Mouse (Mus musculus): ENCODE measurements at regions not wholly inside any gene's neighbourhood (a gene's known extent, or its start where the extent isn't known, plus 50 kb on each side); places are given as distances from the start of the nearest gene placed in this dataset.

DNA sequence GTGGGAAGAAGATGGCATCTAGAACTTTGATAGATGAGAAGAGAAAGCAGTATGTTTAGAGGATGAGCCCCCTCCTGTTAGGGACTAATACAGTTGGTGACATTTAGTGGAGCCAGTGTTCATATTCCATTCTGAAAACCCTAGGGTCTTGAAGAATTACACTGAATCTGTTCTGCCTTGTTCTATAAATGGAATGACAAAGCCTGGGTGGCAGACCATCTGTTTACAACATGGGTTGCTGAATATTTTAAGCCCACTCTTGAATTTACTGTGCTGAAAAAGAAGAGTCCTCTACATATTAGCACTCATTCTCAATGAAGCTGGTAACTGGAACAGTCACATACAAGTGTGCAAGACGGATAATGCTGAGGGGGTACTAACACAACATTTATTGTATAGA is 704.6 kb downstream of the Robo2 start:
- no peak for DNase-seq (ENCODE audit: low spot score)
- H3K4me1 ChIP-seq (replicated peaks; ENCODE audit: control insufficient read depth, insufficient read depth, low read length), result no peaks in the 10 kb centered on the region

DNA sequence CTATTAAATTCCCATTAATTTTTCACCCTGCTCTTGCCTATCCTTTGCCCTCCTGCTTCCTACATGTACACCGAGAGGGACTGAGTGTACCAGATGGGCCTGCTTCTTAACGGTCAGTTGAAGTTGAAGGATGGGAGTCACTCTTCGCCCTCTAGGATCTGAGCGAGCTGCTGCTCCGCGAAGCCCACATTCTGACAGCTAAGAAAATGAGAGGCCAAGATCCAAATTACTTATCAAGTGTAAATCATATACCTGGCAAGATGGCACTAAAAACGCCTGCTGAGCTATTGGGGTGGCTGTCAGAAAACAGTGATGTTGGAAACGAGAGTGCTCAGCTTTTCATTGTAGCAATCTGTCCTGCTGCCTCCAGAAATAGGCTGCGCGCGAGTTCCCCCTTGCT is 722.4 kb downstream of the Robo2 start:
- WGBS, result 74% methylated on average over 11 of the region's 11 CpGs
- no peaks in the 10 kb centered on the region for H3K9me3 ChIP-seq (ENCODE audit: control insufficient read depth, low read length)
- H3K4me2 ChIP-seq (replicated peaks; ENCODE audit: low read depth, low read length), result no peak overlapping the region
- ATAC-seq (ENCODE audit: low FRiP score) (no peak), DNase-seq (ENCODE audit: low spot score) (no peak)
- H3K4me1 ChIP-seq (replicated peaks; ENCODE audit: control insufficient read depth, insufficient read depth, low read length), result no peaks in the 10 kb centered on the region
- H3K36me3 ChIP-seq (ENCODE audit: control insufficient read depth, insufficient read depth, low read length), result no peaks in the 10 kb centered on the region
- no peak overlapping the region for H3K9ac ChIP-seq (ENCODE audit: low read depth, low read length)
- H3K27ac ChIP-seq (ENCODE audit: low read depth, low read length), result no peak overlapping the region
- no peaks in the 10 kb centered on the region for H3K27me3 ChIP-seq (ENCODE audit: control insufficient read depth, insufficient read depth, low read length)
- no peak overlapping the region for H3K4me3 ChIP-seq (ENCODE audit: low read depth, low read length)

More for the DNA sequence above, 704.6 kb downstream of the Robo2 start:
- ATAC-seq (ENCODE audit: low FRiP score), result no peak
- Histone ChIP-seq H3K27ac (ENCODE audit: low read depth, low read length) (no peak overlapping the region), H3K27me3 (ENCODE audit: control insufficient read depth, insufficient read depth, low read length) (no peaks in the 10 kb centered on the region), H3K4me3 (ENCODE audit: low read depth, low read length) (no peak overlapping the region), H3K36me3 (ENCODE audit: control insufficient read depth, insufficient read depth, low read length) (no peaks in the 10 kb centered on the region), H3K9ac (ENCODE audit: low read depth, low read length) (no peak overlapping the region), H3K4me2 (replicated peaks; ENCODE audit: low read depth, low read length) (no peak overlapping the region), H3K9me3 (ENCODE audit: control insufficient read depth, low read length) (no peaks in the 10 kb centered on the region)
- WGBS, result 91% methylated on average over 1 of the region's 1 CpGs

DNA sequence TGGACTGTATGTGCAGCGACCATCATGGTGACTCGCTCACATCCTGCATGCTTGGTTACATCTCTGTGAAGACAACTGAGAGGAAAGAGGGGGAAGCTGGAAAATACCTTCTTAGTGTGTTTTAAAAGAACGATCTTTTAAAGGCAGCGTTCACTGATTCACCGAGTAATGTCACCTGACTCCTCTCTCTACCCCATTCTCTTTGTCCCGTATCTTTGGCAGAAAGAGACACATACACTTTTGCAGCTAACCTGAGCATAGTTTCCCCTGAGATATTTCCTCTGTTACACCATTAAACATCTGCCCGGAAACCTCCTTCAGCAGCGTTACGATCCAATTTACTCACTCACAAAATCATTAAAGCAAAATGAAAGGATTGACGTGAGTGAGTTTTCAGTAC is 731.8 kb downstream of the Robo2 start:
- Histone ChIP-seq H3K27ac (ENCODE audit: low read depth, low read length) (no peak overlapping the region), H3K27me3 (ENCODE audit: control insufficient read depth, insufficient read depth, low read length) (no peaks in the 10 kb centered on the region), H3K4me1 (replicated peaks; ENCODE audit: control insufficient read depth, insufficient read depth, low read length) (no peaks in the 10 kb centered on the region), H3K9me3 (ENCODE audit: control insufficient read depth, low read length) (no peaks in the 10 kb centered on the region), H3K9ac (ENCODE audit: low read depth, low read length) (no peak overlapping the region), H3K4me3 (ENCODE audit: low read depth, low read length) (no peak overlapping the region), H3K36me3 (ENCODE audit: control insufficient read depth, insufficient read depth, low read length) (no peaks in the 10 kb centered on the region), H3K4me2 (replicated peaks; ENCODE audit: low read depth, low read length) (no peak overlapping the region)
- 81% methylated on average over 10 of the region's 10 CpGs for WGBS
- DNase-seq (ENCODE audit: low spot score), result no peak
- no peak for ATAC-seq (ENCODE audit: low FRiP score)

DNA sequence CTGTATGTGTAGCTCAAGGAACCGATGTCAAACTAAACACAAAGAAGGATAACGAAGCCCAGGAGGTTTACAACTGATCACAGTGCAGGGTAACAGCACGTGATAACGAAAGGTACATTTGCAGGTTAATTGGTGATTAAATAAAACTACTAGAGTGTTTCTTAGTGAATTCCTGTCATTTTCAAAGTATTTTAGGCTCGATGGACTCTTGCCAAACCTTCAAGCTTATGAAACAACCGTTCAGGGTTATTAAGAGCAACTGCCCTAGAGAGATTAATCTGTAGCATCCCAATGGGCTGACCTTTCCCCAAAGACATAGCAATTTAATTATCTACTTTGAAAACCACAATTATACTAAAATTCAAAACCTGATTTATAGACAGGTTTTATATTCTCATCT is 741.1 kb downstream of the Robo2 start:
- 81% methylated on average over 6 of the region's 6 CpGs for WGBS
- Histone ChIP-seq H3K4me1 (replicated peaks; ENCODE audit: control insufficient read depth, insufficient read depth, low read length) (no peaks in the 10 kb centered on the region), H3K9ac (ENCODE audit: low read depth, low read length) (no peak overlapping the region), H3K27me3 (ENCODE audit: control insufficient read depth, insufficient read depth, low read length) (no peaks in the 10 kb centered on the region), H3K4me2 (replicated peaks; ENCODE audit: low read depth, low read length) (no peak overlapping the region), H3K27ac (ENCODE audit: low read depth, low read length) (no peak overlapping the region), H3K36me3 (ENCODE audit: control insufficient read depth, insufficient read depth, low read length) (no peaks in the 10 kb centered on the region), H3K9me3 (ENCODE audit: control insufficient read depth, low read length) (no peaks in the 10 kb centered on the region), H3K4me3 (ENCODE audit: low read depth, low read length) (no peak overlapping the region)
- ATAC-seq (ENCODE audit: low FRiP score) (no peak), DNase-seq (ENCODE audit: low spot score) (no peak)

DNA sequence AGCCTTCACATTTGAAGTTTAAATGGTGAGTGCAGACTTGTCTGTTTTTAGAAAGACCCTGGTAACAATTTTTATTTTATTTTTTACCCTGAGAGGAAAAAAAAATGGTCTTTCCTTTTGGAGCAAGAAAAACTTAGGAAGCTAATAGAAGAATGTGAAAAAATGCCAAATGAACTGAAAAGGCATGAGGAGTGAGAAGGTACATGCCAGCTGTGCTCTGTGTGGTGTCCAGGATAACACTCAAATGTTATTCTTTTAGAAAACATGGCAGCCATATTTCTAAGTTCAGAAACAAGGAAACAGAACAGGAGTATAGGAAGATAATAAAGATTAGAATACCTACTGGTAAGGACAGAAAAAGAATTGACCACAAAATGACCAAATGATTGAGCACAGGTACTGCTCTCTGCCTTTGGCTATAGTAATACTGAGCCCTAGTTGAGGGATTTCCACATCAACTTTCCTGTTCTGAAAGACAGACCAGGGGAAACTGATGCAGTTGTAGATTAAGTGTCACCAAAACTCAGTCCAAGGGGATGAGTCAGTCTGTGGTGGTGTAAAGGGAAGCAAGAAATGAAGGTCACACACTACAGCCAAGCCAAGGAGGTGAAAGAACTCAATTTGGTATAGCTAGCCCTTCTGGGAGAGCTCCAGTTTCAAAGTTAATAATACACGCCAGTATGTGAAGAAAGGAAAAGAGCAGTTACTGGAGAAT is 758.5 kb downstream of the Robo2 start:
- no peaks in the 10 kb centered on the region for H3K4me1 ChIP-seq (replicated peaks; ENCODE audit: control insufficient read depth, insufficient read depth, low read length)
- DNase-seq (ENCODE audit: low spot score) (no peak), ATAC-seq (ENCODE audit: low FRiP score) (no peak)
- no peaks in the 10 kb centered on the region for H3K36me3 ChIP-seq (ENCODE audit: control insufficient read depth, insufficient read depth, low read length)
- no peak overlapping the region for H3K4me2 ChIP-seq (replicated peaks; ENCODE audit: low read depth, low read length)
- 82% methylated on average over 1 of the region's 1 CpGs for WGBS
- no peaks in the 10 kb centered on the region for H3K27me3 ChIP-seq (ENCODE audit: control insufficient read depth, insufficient read depth, low read length)
- H3K27ac ChIP-seq (ENCODE audit: low read depth, low read length), result no peak overlapping the region
- no peak overlapping the region for H3K4me3 ChIP-seq (ENCODE audit: low read depth, low read length)
- no peak overlapping the region for H3K9ac ChIP-seq (ENCODE audit: low read depth, low read length)
- no peaks in the 10 kb centered on the region for H3K9me3 ChIP-seq (ENCODE audit: control insufficient read depth, low read length)

DNA sequence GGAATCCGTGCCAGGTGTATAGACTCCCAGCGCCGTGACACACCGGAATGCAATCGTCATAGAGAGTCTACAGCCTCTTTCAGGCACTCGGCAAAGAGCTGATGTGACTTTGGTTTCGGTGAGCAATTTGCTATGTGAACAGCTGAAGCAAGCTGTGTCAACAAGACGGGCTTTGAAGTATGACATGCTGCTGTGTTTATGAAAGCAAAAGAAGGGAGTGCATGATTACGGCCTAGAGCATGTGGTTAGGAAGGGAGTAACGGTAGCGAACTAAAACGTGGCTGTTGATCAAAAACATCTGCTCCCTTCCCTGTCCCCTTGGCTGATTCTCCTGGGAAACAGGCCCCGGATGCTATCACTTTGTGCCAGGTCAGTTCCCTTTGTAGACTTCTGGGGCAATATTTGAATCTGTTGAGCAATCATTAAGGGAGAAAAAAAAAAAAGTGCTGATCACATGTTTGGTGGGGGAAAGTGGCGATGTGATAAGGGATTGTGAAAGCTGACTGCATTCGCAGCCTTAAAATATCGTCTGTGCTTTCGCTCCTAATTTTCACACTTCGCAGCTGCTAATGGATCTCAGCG is 764.3 kb downstream of the Robo2 start:
- H3K9ac ChIP-seq (ENCODE audit: low read depth, low read length), result no peak overlapping the region
- 56% methylated on average over 19 of the region's 19 CpGs for WGBS
- H3K9me3 ChIP-seq (ENCODE audit: control insufficient read depth, low read length), result no peaks in the 10 kb centered on the region
- no peaks in the 10 kb centered on the region for H3K27me3 ChIP-seq (ENCODE audit: control insufficient read depth, insufficient read depth, low read length)
- H3K4me2 ChIP-seq (replicated peaks; ENCODE audit: low read depth, low read length), result no peak overlapping the region
- H3K36me3 ChIP-seq (ENCODE audit: control insufficient read depth, insufficient read depth, low read length), result no peaks in the 10 kb centered on the region
- H3K4me1 ChIP-seq (replicated peaks; ENCODE audit: control insufficient read depth, insufficient read depth, low read length), result no peaks in the 10 kb centered on the region
- DNase-seq (ENCODE audit: low spot score) (peak; percentile 30), ATAC-seq (ENCODE audit: low FRiP score) (no peak; the same call in 1 of the 2 replicates)
- H3K27ac ChIP-seq (ENCODE audit: low read depth, low read length), result no peak overlapping the region
- H3K4me3 ChIP-seq (ENCODE audit: low read depth, low read length), result no peak overlapping the region

DNA sequence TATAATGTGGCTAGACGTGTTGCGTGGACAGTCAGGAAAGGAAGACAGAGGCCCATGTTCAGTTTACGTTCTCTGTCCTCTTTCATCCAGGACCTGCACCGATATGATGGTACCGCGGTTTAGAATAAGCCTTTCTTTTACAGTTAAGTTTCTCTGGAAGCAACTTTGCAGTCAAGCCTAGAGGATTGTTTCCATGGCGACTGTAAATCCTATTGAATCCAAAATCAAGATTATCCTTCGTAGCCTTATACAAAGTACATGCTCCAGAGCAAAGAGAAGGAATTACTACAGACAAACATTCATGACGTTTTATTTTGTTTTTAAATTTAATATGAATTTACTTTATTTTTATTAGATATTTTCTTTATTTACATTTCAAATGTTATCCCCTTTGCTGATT is 798.6 kb downstream of the Robo2 start:
- DNase-seq (ENCODE audit: low spot score) (no peak), ATAC-seq (ENCODE audit: low FRiP score) (no peak)
- no peak overlapping the region for H3K9ac ChIP-seq (ENCODE audit: low read depth, low read length)
- H3K36me3 ChIP-seq (ENCODE audit: control insufficient read depth, insufficient read depth, low read length), result no peaks in the 10 kb centered on the region
- no peak overlapping the region for H3K27ac ChIP-seq (ENCODE audit: low read depth, low read length)
- H3K4me1 ChIP-seq (replicated peaks; ENCODE audit: control insufficient read depth, insufficient read depth, low read length), result no peaks in the 10 kb centered on the region
- H3K9me3 ChIP-seq (ENCODE audit: control insufficient read depth, low read length), result no peaks in the 10 kb centered on the region
- no peak overlapping the region for H3K4me2 ChIP-seq (replicated peaks; ENCODE audit: low read depth, low read length)
- H3K27me3 ChIP-seq (ENCODE audit: control insufficient read depth, insufficient read depth, low read length), result no peaks in the 10 kb centered on the region
- 91% methylated on average over 9 of the region's 9 CpGs for WGBS
- no peak overlapping the region for H3K4me3 ChIP-seq (ENCODE audit: low read depth, low read length)

DNA sequence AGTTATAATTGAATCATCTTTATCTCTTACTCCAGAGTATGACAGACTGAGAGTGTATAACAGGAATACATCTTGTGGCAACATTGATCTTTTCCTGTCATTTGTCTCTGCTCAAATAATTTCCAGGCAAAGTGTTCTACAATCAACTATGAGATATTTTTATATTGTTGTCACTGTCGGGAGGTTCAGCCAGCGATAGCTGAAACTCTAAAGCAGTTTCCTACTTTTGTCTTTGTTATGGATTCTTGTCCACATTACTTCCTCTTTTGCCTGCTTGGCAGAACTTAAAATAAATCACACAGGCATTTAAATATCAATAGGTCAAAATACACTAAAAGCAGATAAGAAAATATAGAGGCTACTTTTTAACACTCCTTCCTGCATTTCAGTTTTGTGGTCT is 820.2 kb downstream of the Robo2 start:
- Histone ChIP-seq H3K4me2 (replicated peaks; ENCODE audit: low read depth, low read length) (no peak overlapping the region), H3K9ac (ENCODE audit: low read depth, low read length) (no peak overlapping the region), H3K27me3 (ENCODE audit: control insufficient read depth, insufficient read depth, low read length) (no peaks in the 10 kb centered on the region), H3K4me1 (replicated peaks; ENCODE audit: control insufficient read depth, insufficient read depth, low read length) (no peaks in the 10 kb centered on the region), H3K9me3 (ENCODE audit: control insufficient read depth, low read length) (no peaks in the 10 kb centered on the region), H3K4me3 (ENCODE audit: low read depth, low read length) (no peak overlapping the region), H3K27ac (ENCODE audit: low read depth, low read length) (no peak overlapping the region), H3K36me3 (ENCODE audit: control insufficient read depth, insufficient read depth, low read length) (no peaks in the 10 kb centered on the region)
- no peak for DNase-seq (ENCODE audit: low spot score)
- 80% methylated on average over 2 of the region's 2 CpGs for WGBS
- no peak for ATAC-seq (ENCODE audit: low FRiP score)

DNA sequence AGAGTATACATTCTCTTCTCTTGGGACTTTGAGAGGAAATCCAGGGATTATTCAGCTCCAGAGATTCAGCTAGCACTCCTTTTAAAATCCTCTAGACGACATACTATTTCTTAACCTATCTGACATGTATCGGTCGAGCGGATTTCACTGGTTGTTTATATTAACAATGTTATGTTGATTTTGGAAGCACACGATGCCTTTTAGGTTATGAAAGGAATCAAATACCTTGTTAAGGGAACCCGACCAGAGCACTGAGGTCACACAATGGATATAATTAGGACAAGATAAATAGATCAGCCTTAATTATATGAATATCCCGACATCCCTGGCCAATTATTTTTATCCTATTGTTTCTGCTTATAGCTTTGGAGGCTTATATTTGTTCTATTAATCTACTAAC is 850.4 kb downstream of the Robo2 start:
- ATAC-seq (ENCODE audit: low FRiP score) (no peak), DNase-seq (ENCODE audit: low spot score) (no peak)
- no peaks in the 10 kb centered on the region for H3K27me3 ChIP-seq (ENCODE audit: control insufficient read depth, insufficient read depth, low read length)
- H3K9ac ChIP-seq (ENCODE audit: low read depth, low read length), result no peak overlapping the region
- no peak overlapping the region for H3K4me3 ChIP-seq (ENCODE audit: low read depth, low read length)
- WGBS, result 80% methylated on average over 7 of the region's 7 CpGs
- no peak overlapping the region for H3K4me2 ChIP-seq (replicated peaks; ENCODE audit: low read depth, low read length)
- H3K27ac ChIP-seq (ENCODE audit: low read depth, low read length), result no peak overlapping the region
- H3K4me1 ChIP-seq (replicated peaks; ENCODE audit: control insufficient read depth, insufficient read depth, low read length), result no peaks in the 10 kb centered on the region
- H3K36me3 ChIP-seq (ENCODE audit: control insufficient read depth, insufficient read depth, low read length), result no peaks in the 10 kb centered on the region
- no peaks in the 10 kb centered on the region for H3K9me3 ChIP-seq (ENCODE audit: control insufficient read depth, low read length)
